Mouse (Mus musculus): ENCODE results near the gene Hdhd3.
"Not testable (repeated sequence)": the region's sequence is repeated elsewhere in the genome, so short reads cannot be mapped to it uniquely, and the experiment has no call there.

The Hdhd3 gene

DNA sequence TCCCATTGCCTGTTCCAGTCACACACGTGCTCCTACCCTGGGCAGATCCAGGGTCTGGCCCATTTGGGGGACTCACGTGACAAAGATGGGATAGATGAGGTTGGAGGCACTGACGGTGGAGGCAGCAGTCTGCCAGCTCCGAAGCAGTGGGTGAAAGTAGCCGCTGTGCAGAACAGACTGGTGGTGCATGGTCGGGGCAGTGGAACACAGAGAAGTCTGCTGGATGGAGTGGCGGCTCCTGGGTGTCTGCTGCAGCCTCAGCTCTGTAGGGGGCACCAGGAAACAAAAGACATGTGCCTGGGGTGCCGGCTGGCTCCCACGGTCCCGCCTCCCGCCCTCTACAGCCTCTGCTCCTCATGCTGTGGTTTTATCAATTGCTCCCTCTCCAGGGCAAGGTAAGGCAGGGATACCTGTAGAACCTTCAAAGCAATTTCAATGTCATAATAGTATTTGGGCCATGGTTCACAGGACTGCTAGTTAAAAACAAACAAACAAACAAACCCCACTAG is 10.8 kb upstream of the Hdhd3 start:
- DNase-seq (ENCODE audit: low read depth, low spot score), result no peak

DNA sequence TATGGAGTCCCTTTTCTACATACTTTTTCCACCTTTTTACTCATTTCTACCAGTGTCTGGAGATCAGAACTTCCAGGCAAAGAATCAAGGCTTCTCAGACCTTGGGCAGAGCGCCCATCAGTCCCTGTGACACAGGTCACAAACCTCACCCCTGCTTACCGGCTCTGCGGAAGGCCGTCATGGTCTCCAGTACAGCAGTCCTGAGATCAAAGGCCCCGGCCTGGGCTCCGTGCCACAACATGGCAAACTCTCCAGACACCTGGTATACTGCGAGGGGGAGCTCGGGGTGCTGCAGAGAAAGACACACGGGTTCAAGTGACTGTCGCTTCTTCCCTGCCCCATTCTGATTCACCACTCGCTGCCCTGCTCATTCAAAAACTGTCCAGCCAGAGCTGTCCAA is 6.7 kb upstream of the Hdhd3 start:
- no peak for DNase-seq (ENCODE audit: low read depth, low spot score)

DNA sequence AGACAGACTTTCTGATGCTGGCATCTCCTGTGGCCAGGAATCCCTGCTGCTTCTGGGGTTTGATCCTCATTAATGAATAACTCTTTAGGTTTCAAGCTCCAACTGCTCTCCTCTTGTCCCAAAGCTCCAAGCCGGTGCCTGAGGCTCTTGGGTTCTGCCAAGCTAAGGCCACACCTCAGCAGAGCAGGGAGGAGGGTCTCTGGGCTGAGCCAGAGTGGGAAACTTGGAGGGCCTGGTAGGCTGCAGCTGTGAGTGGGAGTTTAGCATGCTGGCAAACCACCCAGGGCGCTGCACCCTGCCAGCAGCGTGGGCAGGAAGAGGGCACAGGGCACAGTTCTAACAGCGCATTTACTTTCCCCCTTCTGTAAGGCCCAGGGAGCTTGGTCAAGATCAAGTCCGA is 5.6 kb upstream of the Hdhd3 start:
- DNase-seq (ENCODE audit: low read depth, low spot score), result no peak

DNA sequence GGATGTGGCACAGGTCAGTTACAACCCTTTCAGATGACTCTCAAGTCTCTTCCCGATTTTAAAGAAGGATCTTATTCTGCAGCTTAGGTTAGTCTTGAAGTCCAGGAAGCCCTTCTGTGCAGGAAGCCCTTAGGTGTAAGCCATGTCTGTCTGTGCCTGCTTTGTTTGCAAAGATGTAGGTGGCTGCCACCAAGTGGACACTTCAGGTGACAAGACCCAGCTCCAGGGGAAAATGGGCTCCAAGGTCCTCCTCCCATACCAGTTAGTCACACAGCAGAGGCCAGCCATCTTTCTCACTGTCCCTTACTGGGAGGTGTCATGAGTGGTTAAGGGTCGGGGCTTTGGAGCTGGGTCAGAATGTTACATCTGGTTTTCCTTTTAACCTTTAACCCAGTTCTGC is 3.5 kb upstream of the Hdhd3 start:
- peak; percentile 90 for DNase-seq (ENCODE audit: low read depth, low spot score)

DNA sequence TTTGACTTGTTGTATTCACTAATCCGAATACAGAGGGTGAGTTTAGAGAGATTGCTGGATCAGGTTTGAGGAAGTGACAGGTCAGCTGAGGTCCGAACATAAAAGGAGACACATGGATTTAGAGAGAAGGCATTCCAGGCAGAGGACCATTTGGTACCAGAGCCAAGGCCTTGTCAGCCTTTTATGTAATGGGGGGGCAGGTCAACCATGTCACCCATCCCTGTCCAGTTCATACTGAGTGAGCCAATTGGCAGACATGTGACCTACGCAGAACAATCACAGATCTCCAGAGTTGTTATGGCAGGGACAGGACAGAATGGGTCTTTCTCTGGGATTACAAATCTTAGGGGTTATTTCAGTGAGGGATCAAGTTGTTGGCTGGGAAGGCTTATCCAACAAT is 2.7 kb upstream of the Hdhd3 start:
- DNase-seq (ENCODE audit: low read depth, low spot score), result no peak

DNA sequence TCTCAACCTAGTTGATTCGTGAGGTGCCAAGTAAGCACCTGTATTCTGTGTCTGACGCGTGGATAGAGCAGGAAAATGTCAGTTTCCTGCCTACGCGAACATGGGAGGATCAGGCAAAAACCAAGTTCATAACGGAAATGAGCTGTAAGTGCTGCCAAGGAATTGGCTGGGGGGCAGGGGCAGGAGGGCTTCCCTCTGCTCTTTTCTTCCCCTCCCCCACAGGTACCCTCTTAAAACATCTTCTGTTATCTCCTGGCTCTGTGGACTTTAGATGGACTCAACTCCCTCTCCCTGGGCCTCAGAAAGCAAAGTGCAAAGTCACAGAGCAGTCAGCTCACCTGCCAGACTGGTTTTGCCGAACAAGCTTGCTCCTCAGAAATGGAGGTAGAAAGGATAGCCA is 298 bp downstream of the Hdhd3 start:
- peak; percentile 58 for DNase-seq (ENCODE audit: low read depth, low spot score)

DNA sequence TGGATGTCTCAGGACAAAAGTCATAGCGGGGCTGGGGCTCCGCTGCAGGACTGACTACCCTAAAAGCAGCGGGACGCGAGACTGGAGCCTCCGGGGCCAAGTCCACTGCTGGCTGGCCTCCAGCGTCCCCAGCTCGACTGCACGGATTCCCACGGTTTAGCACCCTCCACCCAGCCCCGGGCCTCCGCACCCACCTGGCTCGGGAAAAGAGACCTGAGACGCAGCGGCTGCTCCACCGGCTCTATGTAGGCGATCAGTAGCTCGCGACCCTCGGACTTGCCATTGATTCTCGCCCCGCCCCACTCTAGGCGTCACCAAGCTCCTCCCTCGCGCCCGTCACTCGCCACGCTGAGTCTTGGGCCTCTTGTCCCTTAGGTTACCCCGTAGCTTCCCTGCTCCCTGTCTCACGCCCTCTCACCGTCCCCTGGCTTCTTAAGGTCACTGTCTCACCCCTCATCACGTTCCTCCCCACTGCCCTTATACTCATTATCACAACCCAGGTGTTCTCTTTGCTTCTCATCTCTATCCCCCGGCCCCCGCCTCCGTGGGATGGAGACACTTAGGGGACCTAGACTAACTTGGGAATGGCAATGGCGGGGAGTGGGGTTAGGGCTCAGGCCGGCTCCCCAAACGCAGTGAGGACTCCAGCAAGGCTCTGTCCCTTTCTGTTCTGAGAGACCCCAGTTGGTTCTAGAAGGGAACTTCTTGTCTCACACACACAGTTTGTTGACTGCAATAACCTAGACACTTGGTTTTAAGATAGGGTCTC is 1.1 kb downstream of the Hdhd3 start:
- DNase-seq (ENCODE audit: low read depth, low spot score), result peak; percentile 99

DNA sequence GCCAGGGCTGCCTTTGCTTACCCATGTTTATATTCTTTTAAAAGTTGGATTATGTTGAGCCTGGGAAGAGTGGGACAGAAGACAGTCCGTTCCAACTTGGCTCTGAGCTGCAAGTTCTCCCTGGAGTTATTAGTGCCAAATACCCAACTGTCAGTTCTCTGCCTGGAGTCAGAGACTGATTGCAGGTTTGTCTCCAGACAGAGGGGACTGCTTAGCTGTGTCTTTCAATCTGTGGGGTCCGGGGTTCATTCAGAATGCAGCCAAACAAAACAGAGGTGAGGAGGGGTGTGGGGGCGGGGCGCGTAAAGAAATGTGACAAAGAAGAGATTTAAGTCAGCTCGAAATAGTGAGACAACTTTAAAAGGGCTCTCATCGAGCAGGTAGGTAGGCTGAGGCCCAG is 1.7 kb downstream of the Hdhd3 start:
- peak; percentile 67 for DNase-seq (ENCODE audit: low read depth, low spot score)

DNA sequence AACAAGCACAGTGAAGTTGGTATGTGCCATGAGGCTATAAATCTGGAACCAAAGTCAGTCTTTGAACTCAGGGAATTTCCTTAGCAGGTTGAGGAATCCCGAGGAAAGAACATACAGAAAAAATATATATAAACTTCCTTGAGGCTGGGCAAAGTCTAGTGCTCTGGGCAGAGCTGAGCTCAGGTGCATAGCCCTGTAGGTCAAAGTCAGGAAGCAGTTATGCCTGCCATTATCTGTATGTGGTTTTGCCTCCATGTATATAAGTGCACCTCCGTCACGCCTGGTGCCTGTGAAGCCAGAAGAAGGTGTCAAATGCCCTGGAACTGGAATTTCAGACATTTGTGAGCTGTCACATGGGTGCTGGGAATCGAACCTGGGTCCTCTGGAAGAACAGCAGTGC is 2.5 kb downstream of the Hdhd3 start:
- DNase-seq (ENCODE audit: low read depth, low spot score), result no peak

DNA sequence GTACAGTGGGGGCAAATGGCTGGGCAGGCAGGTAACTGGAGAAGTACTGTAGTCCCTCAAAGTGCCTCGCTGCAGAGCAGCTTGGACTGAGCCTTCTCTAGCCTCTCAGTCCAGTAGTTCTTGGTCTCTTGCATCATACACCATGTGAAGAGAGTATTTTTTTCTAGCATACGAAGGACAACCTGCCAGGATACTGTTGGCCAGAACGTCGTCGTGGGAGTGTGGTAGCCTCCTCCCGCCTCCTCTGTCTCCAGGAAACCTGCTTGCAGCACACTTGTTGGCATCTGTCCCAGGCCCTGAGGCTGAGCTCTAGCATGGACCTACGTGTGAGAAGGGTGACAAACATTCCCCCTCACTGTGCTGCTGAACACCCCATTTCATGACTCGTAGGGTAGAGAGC is 6.5 kb downstream of the Hdhd3 start:
- DNase-seq (ENCODE audit: low read depth, low spot score), result peak; percentile 95

DNA sequence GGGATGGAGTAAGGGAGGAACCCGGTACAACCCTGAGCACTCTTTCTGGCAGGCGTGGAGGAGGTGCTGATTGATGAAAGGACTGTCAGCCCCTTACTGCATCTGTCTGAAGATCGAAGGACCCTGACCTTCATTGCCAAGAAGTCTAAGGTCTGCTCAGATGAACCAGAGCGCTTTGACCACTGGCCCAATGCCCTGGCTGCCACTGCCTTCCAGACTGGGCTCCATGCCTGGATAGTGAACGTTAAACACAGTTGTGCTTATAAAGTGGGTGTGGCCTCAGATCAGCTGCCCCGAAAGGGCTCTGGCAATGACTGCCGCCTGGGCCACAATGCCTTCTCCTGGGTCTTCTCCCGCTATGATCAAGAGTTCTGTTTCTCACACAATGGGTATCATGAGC is 7.3 kb downstream of the Hdhd3 start:
- DNase-seq (ENCODE audit: low read depth, low spot score), result no peak

DNA sequence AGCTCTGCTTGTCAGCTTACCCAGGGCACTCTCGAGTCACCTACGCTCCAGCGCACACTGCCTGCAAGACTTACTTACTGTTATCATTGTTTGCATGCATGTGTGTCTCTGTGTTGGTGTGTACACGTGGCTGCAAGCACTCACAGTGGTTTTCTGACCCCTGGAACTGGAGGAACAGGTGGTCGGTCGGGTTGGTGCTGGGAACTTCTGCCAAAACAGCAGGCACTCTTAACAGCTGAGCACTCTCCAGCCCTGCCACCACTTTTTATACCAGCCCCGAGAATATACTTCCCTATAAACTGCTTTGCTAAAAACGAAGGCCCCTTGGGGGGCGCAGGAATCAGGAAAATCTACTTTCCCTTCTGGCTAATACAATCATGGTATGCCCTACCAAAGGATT is 9.0 kb downstream of the Hdhd3 start:
- DNase-seq (ENCODE audit: low read depth, low spot score), result no peak

DNA sequence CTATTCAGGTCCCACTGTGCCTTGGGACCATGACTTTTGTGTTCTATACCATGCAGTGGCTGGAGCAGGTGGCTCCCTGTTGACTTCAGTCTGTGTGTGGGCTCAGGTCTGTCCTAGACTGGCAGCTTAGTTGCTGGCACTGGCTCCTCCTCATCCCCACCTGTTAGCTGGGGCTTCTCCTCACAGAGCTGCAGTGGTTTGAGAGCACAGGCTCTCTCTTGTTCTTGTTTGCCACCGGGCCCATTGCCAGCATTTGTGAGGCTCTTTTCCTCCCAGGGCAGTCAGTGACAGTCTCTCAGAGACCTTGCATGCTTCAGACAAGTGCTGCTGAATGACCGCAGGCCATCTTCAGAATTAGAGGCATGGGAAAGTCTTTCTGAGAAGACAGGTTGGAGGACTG is 10.6 kb downstream of the Hdhd3 start:
- peak; percentile 70 for DNase-seq (ENCODE audit: low read depth, low spot score)

DNA sequence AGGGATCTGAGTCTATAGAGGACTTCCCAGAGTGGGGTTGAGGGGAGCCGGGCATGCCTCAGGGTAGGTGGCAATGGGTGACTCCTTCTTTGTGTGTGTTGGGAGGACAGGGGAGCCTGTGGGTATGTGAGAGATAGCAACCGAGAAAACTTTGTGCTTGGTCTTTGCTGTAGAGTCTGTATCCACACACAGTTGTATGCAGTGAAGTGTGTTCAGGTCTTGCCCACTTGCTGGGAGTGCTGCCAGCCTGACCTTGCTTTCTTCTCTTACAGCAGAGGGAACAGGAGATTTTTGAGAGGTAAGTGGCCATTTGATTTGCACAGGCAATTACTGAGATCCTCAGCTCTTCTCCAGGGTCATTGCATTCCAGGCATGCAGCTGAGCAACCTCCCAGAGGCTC is 15.4 kb downstream of the Hdhd3 start:
- no peak for DNase-seq (ENCODE audit: low read depth, low spot score)

DNA sequence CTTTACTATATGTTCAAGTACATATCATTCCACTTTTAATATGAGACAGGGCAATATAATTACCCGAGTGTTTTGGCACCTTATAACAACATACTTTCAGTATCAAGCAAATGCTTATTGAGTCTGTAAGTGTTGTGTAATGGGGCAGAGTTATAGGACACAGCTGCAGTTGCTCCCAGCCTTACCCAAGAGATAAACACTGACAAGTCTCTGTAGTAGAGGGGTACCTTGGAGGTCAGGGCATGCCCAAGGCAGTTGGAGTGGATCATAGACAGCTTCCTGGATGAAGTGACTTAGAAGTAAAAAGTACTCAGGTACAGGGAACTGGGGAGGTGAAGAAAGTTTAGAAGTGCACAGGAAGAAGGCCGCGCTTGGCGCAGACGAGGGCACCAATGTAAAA is 16.1 kb downstream of the Hdhd3 start:
- no peak for DNase-seq (ENCODE audit: low read depth, low spot score)

DNA sequence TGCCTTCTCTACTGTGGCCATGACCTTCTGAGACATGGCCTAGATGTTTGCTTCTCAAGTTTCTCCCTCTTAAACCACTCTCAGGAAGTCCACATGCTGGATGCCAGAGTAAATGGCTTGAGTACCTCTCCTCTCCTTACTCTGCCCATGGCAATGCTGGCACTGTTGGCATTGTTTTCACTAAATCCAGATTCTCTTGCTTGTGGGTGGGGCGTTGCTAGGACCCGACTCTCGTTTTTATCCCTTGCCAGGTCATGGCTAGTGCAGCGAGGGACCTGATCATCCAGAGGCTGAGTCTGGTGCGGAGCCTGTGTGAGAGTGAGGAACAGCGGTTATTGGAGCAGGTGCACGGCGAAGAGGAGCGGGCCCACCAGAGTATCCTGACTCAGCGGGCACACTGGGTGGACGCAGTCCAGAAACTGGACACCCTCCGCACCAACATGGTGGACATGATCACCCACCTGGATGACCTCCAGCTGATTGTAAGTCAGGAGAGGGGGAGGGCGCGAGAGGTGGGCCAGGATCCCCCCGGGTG is 17.0 kb downstream of the Hdhd3 start:
- DNase-seq (ENCODE audit: low read depth, low spot score), result no peak

DNA sequence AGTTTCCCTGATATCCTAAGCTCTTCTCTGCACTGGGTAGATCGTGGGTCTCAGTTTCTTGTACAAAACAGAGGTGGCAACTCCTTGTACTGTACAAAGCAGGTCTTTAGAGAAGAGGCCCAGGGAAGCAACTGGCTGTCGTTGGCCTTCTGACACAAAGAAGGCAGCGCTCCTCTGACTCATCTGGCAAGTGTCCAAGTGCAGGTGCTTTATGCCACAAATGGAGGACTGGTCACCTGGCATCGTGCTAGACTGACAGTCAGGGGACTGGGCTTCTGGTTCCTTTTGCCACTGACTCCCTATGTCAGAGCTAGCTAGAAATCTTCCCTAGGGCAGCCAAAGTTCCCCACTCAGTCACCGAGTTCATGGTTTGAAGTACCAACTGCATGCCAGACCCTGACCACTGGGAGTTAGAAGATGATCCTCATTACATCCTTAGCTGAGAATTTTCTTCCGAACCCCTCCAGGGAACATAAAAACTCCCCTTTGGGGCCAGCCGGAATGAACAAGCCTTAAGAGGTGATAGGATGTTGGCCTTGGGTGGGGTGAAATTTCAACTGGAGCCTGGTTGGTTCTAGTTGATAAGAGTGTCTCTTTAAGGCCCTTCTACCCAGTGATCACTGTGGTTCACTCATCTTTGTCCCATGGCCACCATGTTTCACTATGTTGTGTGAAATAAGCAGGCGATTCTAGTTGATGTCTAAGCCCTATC is 17.7 kb downstream of the Hdhd3 start:
- DNase-seq (ENCODE audit: low read depth, low spot score), result no peak

DNA sequence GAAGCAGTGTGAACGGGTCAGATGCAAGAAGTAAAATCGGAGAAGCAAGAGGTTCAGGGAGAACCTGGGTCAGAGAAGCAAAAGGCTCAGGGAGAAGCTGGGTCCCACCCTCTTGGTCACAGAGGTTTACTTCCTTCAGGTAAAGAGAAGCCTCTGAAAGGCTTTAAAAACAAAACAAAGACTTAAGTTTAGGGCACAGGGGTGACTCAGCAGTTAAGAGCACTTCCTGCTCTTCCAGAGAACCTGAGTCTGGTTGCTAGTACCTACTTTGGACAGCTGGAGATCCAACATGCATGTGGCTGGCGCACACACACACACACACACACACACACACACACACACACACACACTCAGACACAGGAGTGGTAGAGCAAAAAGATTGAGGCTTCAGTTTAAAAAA is 18.3 kb downstream of the Hdhd3 start:
- DNase-seq (ENCODE audit: low read depth, low spot score), result no peak

DNA sequence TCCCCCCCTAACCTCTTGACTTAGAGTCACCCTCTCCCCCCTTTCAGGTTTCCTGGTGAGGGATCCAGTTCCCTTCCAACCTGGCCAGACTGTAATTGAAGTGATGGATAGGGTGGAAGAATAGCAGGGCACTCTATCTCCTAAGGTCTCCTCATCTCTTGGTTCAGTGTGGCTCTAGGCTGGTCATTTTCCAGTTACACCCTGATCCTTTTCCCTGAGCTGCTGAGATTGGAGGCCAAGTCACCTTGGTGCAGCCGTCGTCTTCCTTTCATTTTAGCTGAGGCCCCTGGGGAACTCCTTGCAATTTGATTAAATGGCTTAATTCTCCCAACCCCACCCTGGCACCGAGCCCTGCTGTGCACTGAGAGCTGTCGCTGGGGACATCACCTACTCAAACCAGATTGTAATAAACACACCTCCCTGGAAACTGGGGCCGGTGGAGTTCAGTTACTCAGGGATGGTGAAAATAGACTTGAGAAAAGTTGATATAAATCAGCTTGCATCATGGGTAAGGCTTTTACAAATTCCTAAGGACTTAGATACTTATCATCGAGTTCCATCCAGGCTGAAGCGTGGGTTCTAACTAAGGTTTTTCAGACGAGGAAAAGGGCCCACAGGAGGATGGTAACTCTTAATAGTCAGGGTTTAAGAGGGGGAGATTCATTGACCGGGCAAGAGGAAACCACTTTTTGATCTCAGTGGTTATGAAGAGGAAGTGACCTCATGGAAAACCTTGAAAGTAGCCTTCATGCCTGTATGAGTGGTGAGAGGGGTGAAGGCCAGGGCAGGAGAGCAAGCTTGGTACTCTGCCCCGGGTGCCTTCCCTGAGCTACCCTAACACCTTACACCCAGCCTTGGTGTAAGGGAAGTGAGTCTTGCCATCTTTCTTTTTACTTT is 22.3 kb downstream of the Hdhd3 start:
- DNase-seq (ENCODE audit: low read depth, low spot score), result no peak

DNA sequence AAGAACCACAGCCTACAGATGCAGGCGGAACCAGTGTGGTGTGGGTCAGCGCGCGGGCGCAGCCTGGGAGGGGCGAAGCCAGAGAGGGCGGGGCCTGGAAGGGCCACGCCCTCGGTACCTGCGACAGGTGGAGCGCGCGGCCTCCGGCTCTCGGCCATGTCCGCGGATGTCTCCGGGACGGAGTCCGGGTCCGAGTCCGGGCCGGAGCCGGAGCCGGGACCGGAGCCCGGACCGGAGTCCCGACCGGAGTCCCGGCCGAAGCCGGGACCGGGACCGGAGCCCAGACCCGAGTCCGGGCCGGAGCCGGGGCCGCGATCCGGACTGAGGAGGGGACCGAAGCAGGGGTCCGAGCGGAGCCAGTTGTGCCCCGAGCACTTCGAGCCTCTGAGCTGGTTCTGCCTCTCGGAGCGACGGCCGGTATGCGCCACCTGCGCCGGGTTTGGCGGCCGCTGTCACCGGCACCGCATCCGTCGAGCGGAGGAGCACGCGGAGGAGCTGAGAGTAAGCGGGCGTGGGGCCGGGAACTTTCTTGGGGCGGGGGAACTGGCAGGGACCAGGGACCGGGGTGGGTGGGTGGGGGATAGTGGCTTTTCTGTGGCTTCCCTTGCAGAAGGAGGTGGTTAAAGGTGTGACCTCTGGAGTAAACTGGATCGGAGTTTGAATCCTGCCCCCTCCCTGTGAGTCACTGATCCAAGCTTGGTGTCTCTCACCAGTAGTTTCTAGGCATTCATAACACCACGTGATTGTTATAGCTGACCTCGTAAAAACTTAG is 23.1 kb downstream of the Hdhd3 start, which contains the start of gene Bspry:
Gene Bspry (plus strand): TSS at position 117 of the 772 bp plus-strand sequence.
- DNase-seq (ENCODE audit: low read depth, low spot score), result no peak

DNA sequence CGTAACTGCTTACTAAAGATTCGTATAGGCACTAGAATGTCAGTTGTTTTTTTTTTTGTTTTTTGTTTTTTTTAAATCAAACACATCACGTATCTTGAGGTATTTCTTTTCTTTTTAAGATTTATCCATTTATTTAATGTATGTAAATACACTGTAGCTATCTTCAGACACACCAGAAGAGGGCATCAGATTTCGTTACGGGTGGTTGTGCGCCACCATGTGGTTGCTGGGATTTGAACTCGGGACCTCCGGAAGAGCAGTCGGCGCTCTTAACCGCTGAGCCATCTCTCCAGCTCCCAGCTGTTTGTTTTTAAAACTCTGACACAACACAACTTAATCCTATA is 23.7 kb downstream of the Hdhd3 start:
- DNase-seq (ENCODE audit: low read depth, low spot score), result not testable (repeated sequence)

Measured in brain, adult 2 months (tissue).